Mouse (Mus musculus): Measurements from ENCODE around the gene Slc25a27.

- TF ChIP-seq GATA1 (IDR thresholded peaks at IDR 0.05; ENCODE audit: low read length) (no peak), TAL1 (IDR thresholded peaks at IDR 0.05; ENCODE audit: low read length) (no peak)
Observed at GRCm38 (mm10) chr17:43684638-43685037, 17.6 kb upstream of the Slc25a27 start.

Measured in erythroblast, embryonic 14.5 days (primary cell).